Mouse (Mus musculus) cerebellum, postnatal 25 days (tissue): Measurements from ENCODE around the gene Coq9.
A peak's percentile ranks its signal among the peaks of the same experiment; 100 is the strongest.

ENCODE experiments used
- DNase-seq, 2 experiments: peaks; one replicate each; pipeline ENCODE4 v3.0.0; 2021; ENCODE audit warnings: mixed read lengths in 2 of 2

The Coq9 gene

GRCm38 (mm10) chr8:94837662-94838574 is at the start of gene Coq9, which contains the start of gene Ciapin1:
Gene Coq9, plus strand, starts transcription at chr8:94838321.
Gene Ciapin1, minus strand, starts transcription at chr8:94838358.
- peak; percentile 96 to 97 for DNase-seq

- no peak for DNase-seq
Measured at GRCm38 (mm10) chr8:94789256-94789955, 48.7 kb upstream of the Coq9 start.

GRCm38 (mm10) chr8:94794368-94794767 is 43.8 kb upstream of the Coq9 start:
- no peak for DNase-seq

GRCm38 (mm10) chr8:94794782-94795181 is 43.3 kb upstream of the Coq9 start:
- no peak for DNase-seq

- DNase-seq = no peak
Measured at GRCm38 (mm10) chr8:94800278-94800968, 37.7 kb upstream of the Coq9 start.

GRCm38 (mm10) chr8:94801293-94802095 is 36.6 kb upstream of the Coq9 start:
- DNase-seq = peak; percentile 49 to 67

GRCm38 (mm10) chr8:94802375-94802774 is 35.7 kb upstream of the Coq9 start:
- DNase-seq = no peak

- DNase-seq = no peak
Measured at GRCm38 (mm10) chr8:94803551-94803950, 34.6 kb upstream of the Coq9 start.

- no peak for DNase-seq
Measured at GRCm38 (mm10) chr8:94804546-94805340, 33.4 kb upstream of the Coq9 start.

- DNase-seq = no peak
Measured at GRCm38 (mm10) chr8:94805811-94806210, 32.3 kb upstream of the Coq9 start.

- DNase-seq = no peak
Measured at GRCm38 (mm10) chr8:94807506-94807905, 30.6 kb upstream of the Coq9 start.

- DNase-seq = no peak
Measured at GRCm38 (mm10) chr8:94808372-94808771, 29.7 kb upstream of the Coq9 start.

- DNase-seq = no peak
Measured at GRCm38 (mm10) chr8:94810153-94810552, 28.0 kb upstream of the Coq9 start, which contains the start of gene Ccl17. Gene Ccl17, plus strand, starts transcription at chr8:94810453.

GRCm38 (mm10) chr8:94810855-94811254 is 27.3 kb upstream of the Coq9 start:
- DNase-seq = no peak

GRCm38 (mm10) chr8:94811654-94812053 is 26.5 kb upstream of the Coq9 start:
- DNase-seq = no peak

GRCm38 (mm10) chr8:94812645-94813098 is 25.4 kb upstream of the Coq9 start:
- peak; percentile 90 to 91 for DNase-seq

GRCm38 (mm10) chr8:94814556-94814955 is 23.6 kb upstream of the Coq9 start:
- DNase-seq = peak in 1 of 2 experiments; percentile 61

GRCm38 (mm10) chr8:94817933-94818332 is 20.2 kb upstream of the Coq9 start:
- no peak for DNase-seq

- DNase-seq = no peak
Measured at GRCm38 (mm10) chr8:94819671-94820179, 18.4 kb upstream of the Coq9 start.

GRCm38 (mm10) chr8:94820553-94820952 is 17.6 kb upstream of the Coq9 start:
- no peak for DNase-seq

- DNase-seq = no peak
Measured at GRCm38 (mm10) chr8:94821381-94821780, 16.7 kb upstream of the Coq9 start.
